Mouse (Mus musculus) G1E (cell line): ENCODE measurements around the gene Ppfia1. TPM values are rescaled to one million over a fixed set of nuclear protein-coding genes. Genes with fewer than 3 reads are reported as not detected.
A peak's percentile ranks its signal among the peaks of the same experiment; 100 is the strongest.

Experiments used
- ATAC-seq: 2 replicates; pipeline ENCODE4 v1.8.0; 2016; ENCODE audit warnings: mild to moderate bottlenecking; ENCODE audit not compliant: insufficient number of reproducible peaks, poor library complexity, low FRiP score, severe bottlenecking; ENCODE audit errors: extremely low read depth
- DNase-seq: peaks from one replicate; pipeline ENCODE4 v3.0.0; 2012; ENCODE audit warnings: low spot score
- H3K27me3 ChIP-seq: 2 replicates; pipeline ENCODE4 v1.6.1; 2012; ENCODE audit warnings: mild to moderate bottlenecking, low read length, inconsistent platforms; ENCODE audit not compliant: insufficient read depth
- H3K36me3 ChIP-seq: replicated peaks from 2 replicates; pipeline ENCODE3; 2012; ENCODE audit warnings: mild to moderate bottlenecking, inconsistent platforms
- H3K4me1 ChIP-seq: 2 replicates; pipeline ENCODE4 v1.6.1; 2012; ENCODE audit warnings: low read depth, low read length, inconsistent platforms, mixed read lengths; ENCODE audit not compliant: insufficient read depth
- H3K4me3 ChIP-seq: 2 replicates; pipeline ENCODE4 v1.5.1; 2012; ENCODE audit warnings: low read depth, mild to moderate bottlenecking, inconsistent platforms, low read length, moderate library complexity, mixed read lengths
- H3K9me3 ChIP-seq: replicated peaks from 2 replicates; pipeline ENCODE4 v1.6.1; 2012; ENCODE audit warnings: inconsistent platforms
- CTCF ChIP-seq: IDR thresholded peaks from 2 replicates; pipeline ENCODE4 v1.5.1; 2012; ENCODE audit warnings: low read depth, low read length, inconsistent platforms, mixed read lengths
- GATA1 ChIP-seq: IDR thresholded peaks from 2 replicates; pipeline ENCODE4 v1.6.1; 2012; ENCODE audit warnings: borderline replicate concordance, low read length, inconsistent platforms, mixed read lengths
- GATA2 ChIP-seq: IDR thresholded peaks from 2 replicates; pipeline ENCODE4 v1.6.1; 2012; ENCODE audit warnings: low read depth, low read length, inconsistent platforms, borderline replicate concordance
- POLR2AphosphoS5 ChIP-seq: IDR thresholded peaks from 2 replicates; pipeline ENCODE4 v1.6.1; 2012; ENCODE audit warnings: low read depth, low read length, inconsistent platforms; ENCODE audit not compliant: insufficient replicate concordance
- TAL1 ChIP-seq: conservative IDR thresholded peaks from 2 replicates; pipeline ENCODE4 v1.6.1; 2012; ENCODE audit warnings: low read depth, low read length, inconsistent platforms, mixed read lengths
- polyA plus RNA-seq: library from polyadenylated mRNA; stranded (reverse); fragments of >175 nt; gene quantifications from 2 replicates; pipeline ENCODE4 v1.2.3, GENCODE M21; 2012
- total RNA-seq, 2 experiments: library from RNA; stranded (forward) in 1 of 2; stranded (reverse) in 1 of 2; fragments of 200-1000 nt in 1 of 2; fragments of >200 nt in 1 of 2; fragmentation: Nextera tagmentation in 1 of 2; gene quantifications; 2 replicates each; pipeline ENCODE4 v1.2.3; 2014 to 2017

The Ppfia1 gene
- total and polyA plus RNA-seq, 3 experiments = 62.3 to 103 (median 68.1) TPM

GRCm38 (mm10) chr7:144539146-144539545 is 14.4 kb downstream of the Ppfia1 start:
- ATAC-seq (peak; percentile 65), DNase-seq (peak; percentile 26)
- H3K4me1 ChIP-seq = peaks cover 57% of the 10 kb centered on the region
- peaks cover 78% of the 10 kb centered on the region for H3K36me3 ChIP-seq
- H3K27me3 ChIP-seq = no peaks in the 10 kb centered on the region
- no peak overlapping the region for H3K4me3 ChIP-seq
- no peak for TF ChIP-seq CTCF
- 0 out of 2 replicates have a peak, but pooled peaks have one; percentile 11 for TF ChIP-seq TAL1
- no peaks in the 10 kb centered on the region for H3K9me3 ChIP-seq

- Histone ChIP-seq H3K4me3 (no peak overlapping the region), H3K9me3 (no peaks in the 10 kb centered on the region), H3K27me3 (no peaks in the 10 kb centered on the region), H3K36me3 (peaks cover 75% of the 10 kb centered on the region), H3K4me1 (peaks cover 58% of the 10 kb centered on the region)
- no peak for ATAC-seq
- no peak for DNase-seq
- TF ChIP-seq CTCF (no peak), GATA1 (no peak), GATA2 (no peak), TAL1 (no peak), POLR2AphosphoS5 (no peak)
These were observed 15.4 kb downstream of the Ppfia1 start for GRCm38 (mm10) chr7:144538030-144538644.

GRCm38 (mm10) chr7:144536367-144536766 is 17.2 kb downstream of the Ppfia1 start:
- DNase-seq (peak; percentile 25), ATAC-seq (no peak; the same call in 1 of the 2 replicates)
- Histone ChIP-seq H3K36me3 (peaks cover 82% of the 10 kb centered on the region), H3K27me3 (no peaks in the 10 kb centered on the region), H3K4me3 (no peak overlapping the region), H3K9me3 (no peaks in the 10 kb centered on the region), H3K4me1 (peaks cover 74% of the 10 kb centered on the region)
- TF ChIP-seq GATA2 (no peak), TAL1 (no peak), GATA1 (no peak), CTCF (no peak), POLR2AphosphoS5 (no peak)

GRCm38 (mm10) chr7:144534773-144535172 is 18.8 kb downstream of the Ppfia1 start:
- Histone ChIP-seq H3K4me1 (peaks cover 76% of the 10 kb centered on the region), H3K9me3 (no peaks in the 10 kb centered on the region), H3K27me3 (no peaks in the 10 kb centered on the region), H3K36me3 (peaks cover 80% of the 10 kb centered on the region), H3K4me3 (no peak overlapping the region)
- TF ChIP-seq GATA2 = no peak
- no peak for TF ChIP-seq CTCF
- no peak for TF ChIP-seq TAL1
- no peak for TF ChIP-seq POLR2AphosphoS5
- TF ChIP-seq GATA1 = no peak
- DNase-seq = no peak
- ATAC-seq = no peak

- TF ChIP-seq GATA2 (no peak), TAL1 (no peak), GATA1 (no peak), POLR2AphosphoS5 (no peak), CTCF (no peak)
- Histone ChIP-seq H3K4me3 (no peak overlapping the region), H3K9me3 (no peaks in the 10 kb centered on the region), H3K36me3 (peaks cover 77% of the 10 kb centered on the region), H3K4me1 (peaks cover 77% of the 10 kb centered on the region), H3K27me3 (no peaks in the 10 kb centered on the region)
- DNase-seq (no peak), ATAC-seq (no peak)
These were observed 21.7 kb downstream of the Ppfia1 start for GRCm38 (mm10) chr7:144531585-144532378.

GRCm38 (mm10) chr7:144529851-144530250 is 23.7 kb downstream of the Ppfia1 start:
- DNase-seq (no peak), ATAC-seq (no peak)
- Histone ChIP-seq H3K9me3 (no peaks in the 10 kb centered on the region), H3K4me1 (peaks cover 73% of the 10 kb centered on the region), H3K36me3 (peaks cover 69% of the 10 kb centered on the region), H3K27me3 (no peaks in the 10 kb centered on the region), H3K4me3 (no peak overlapping the region)
- TF ChIP-seq CTCF (no peak), GATA1 (no peak), POLR2AphosphoS5 (no peak), GATA2 (no peak), TAL1 (no peak)
